Mouse (Mus musculus) lung, adult 10 weeks (tissue): ENCODE results near the gene Erich4. TPM values are rescaled to one million over a fixed set of nuclear protein-coding genes. Genes with fewer than 3 reads are reported as not detected.

Source experiments
- polyA plus RNA-seq: library from polyadenylated mRNA; stranded (reverse); fragments of 350-450 nt; fragmentation: Illumina TruSeq; extraction: RNeasy Lipid Tissue Mini Kit (QIAGEN cat#74804); gene quantifications from one replicate; pipeline ENCODE4 v1.2.3, GENCODE M21; 2014; ENCODE audit warnings: low read depth, low replicate concordance; ENCODE audit not compliant: insufficient read depth

The Erich4 gene
- polyA plus RNA-seq, result not detected

GRCm38 (mm10) chr7:25615706-25616011 lies at the start of gene Erich4:
Gene Erich4 (minus strand): TSS chr7:25615892.

GRCm38 (mm10) chr7:25658657-25659472 lies 43.2 kb upstream of the Erich4 start, which contains the start of the genes Bckdha and Exosc5:
Gene Bckdha (minus strand): TSS chr7:25658981.
Gene Exosc5 (plus strand): TSS chr7:25659164.

DNA sequence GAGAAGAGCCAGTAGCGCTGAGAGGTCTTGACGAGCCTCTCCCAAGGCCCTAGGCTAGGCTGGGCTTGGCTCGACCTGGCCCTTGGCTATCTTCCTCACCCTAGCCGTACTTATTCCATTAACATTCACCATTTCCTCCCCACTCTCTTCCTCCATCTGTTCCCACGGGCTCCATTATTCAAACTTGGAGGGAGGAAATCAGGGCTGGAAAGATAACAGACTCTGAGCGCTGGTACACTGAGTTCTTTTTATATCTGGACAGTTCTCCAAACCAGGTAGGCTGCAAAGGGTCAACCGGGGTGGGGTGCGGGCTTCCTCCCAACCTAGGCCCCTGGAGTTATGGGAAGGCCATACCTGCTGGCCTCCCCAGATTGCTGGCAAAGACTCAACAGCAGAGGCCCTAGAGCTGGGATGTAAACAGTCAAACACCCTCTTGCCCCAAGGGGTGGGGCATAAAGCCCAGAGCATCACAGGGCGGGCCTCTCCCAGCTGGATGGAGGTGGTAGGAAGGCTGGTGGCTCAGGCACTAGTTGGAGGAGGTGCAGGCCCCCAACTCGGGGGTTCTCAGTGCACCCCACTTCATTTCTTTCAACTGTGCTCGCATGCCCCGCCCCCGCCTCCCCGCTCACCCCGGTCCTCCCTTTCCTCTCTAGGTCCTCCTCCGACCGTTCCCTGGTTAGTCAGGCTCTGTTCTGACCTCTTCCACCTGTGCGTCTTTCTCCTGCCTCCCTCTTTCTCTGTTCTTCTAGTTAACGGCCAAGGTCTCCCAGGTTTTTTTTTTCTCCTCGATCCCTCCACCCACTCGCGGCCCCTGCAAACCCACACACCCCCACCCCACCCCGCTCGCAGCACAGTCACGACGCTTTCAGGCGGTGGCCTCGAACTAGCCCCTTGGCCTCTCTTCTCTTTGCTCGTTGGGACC lies 11.1 kb upstream of the Erich4 start, which contains the start of gene B3gnt8:
B3gnt8 (plus strand) TSS at position 146 of the 922 bp plus-strand sequence.

DNA sequence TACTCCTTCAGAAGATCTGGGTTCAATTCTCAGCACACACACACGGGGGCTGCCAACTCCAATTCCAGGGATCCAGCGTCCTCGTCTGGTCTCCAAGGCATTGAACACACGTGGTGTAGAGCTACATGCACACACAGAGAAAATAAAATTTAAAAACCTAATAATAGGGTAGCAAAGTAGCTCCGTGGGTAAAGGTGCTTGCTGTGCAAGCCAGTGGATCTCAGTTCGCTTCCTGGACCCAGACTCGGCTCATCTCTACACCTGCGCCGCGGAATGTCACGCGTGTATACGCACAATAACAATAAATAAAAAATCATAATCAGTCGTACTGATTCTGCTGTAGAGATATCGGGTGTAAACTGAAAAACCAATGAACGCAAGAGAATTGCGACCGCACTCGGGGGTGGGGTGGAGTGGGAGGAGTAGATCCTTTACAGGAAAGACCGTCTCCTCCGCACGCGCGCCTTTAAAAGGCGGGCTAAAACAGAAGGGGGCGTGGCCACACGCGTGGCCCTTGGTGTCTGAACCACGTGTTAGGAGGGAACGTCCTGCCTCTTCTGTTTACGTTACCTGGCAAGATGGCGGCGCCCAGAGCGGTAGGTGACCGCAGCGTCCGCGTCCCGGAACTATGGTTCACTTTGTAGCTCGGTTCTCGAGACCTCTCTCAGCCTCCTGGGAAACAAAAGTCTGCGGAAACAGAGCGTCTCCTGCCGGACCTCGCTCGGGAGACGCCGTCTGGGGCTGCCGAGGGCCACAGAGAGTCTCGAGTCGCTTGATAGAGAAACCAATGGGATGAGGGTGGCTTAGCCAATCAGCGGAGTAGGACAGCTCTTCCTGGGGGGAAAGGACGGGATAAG lies 3.4 kb upstream of the Erich4 start, which contains the start of gene Dmac2:
Dmac2 (plus strand) TSS at position 550 of the 857 bp plus-strand sequence.

Other genes with a start within 250 kb of the Erich4 start
- not detected for gene Cnfn, start 246.2 kb downstream of the Erich4 start, polyA plus RNA-seq
- gene Lipe, start 217.2 kb downstream of the Erich4 start, polyA plus RNA-seq, result 37.0 TPM
- 74.9 TPM for gene Cxcl17, start 203.0 kb downstream of the Erich4 start, polyA plus RNA-seq
- gene Ceacam1, start 138.3 kb downstream of the Erich4 start, polyA plus RNA-seq, result 16.5 TPM
- not detected for gene Ceacam2, start 76.0 kb downstream of the Erich4 start, polyA plus RNA-seq
- gene Dmac2, start 3.5 kb upstream of the Erich4 start, polyA plus RNA-seq, result 16.3 TPM
- 5.4 TPM for gene B3gnt8, start 10.8 kb upstream of the Erich4 start, polyA plus RNA-seq
- gene Bckdha, start 43.1 kb upstream of the Erich4 start, polyA plus RNA-seq, result 46.0 TPM
- gene Exosc5, start 43.3 kb upstream of the Erich4 start, polyA plus RNA-seq, result 41.6 TPM
- gene Tmem91, start 59.3 kb upstream of the Erich4 start, polyA plus RNA-seq, result 0.30 TPM
- gene B9d2, start 64.9 kb upstream of the Erich4 start, polyA plus RNA-seq, result 23.1 TPM
- 34.1 TPM for gene Tgfb1, start 71.1 kb upstream of the Erich4 start, polyA plus RNA-seq
- 15.7 TPM for gene Ccdc97, start 103.2 kb upstream of the Erich4 start, polyA plus RNA-seq
- 30.1 TPM for gene Hnrnpul1, start 138.9 kb upstream of the Erich4 start, polyA plus RNA-seq
- gene Axl, start 172.8 kb upstream of the Erich4 start, polyA plus RNA-seq, result 39.0 TPM
- 45.5 TPM for gene Cyp2s1, start 201.0 kb upstream of the Erich4 start, polyA plus RNA-seq